Mouse (Mus musculus) small intestine, adult 2 months (tissue): ENCODE results near the gene Ubr2. TPM values are rescaled to one million over a fixed set of nuclear protein-coding genes. Genes with fewer than 3 reads are reported as not detected.

Source experiments
- H3K27ac ChIP-seq: fragments of 200-500 bp; 2 replicates; pipeline ENCODE4 v1.5.1; 2012; ENCODE audit warnings: low read depth, low read length, control low read depth, inconsistent platforms; ENCODE audit not compliant: insufficient read depth
- H3K27me3 ChIP-seq: fragments of 200-500 bp; 2 replicates; pipeline ENCODE4 v1.6.1; 2012; ENCODE audit warnings: mild to moderate bottlenecking, moderate library complexity, low read length, inconsistent platforms; ENCODE audit not compliant: control insufficient read depth, insufficient read depth
- H3K36me3 ChIP-seq: fragments of 200-500 bp; 2 replicates; pipeline ENCODE4 v1.6.1; 2012; ENCODE audit warnings: mild to moderate bottlenecking, low read length, control low read depth, inconsistent platforms; ENCODE audit not compliant: control insufficient read depth, insufficient read depth
- H3K4me1 ChIP-seq: fragments of 200-500 bp; 2 replicates; pipeline ENCODE4 v1.6.1; 2012; ENCODE audit warnings: low read length, inconsistent platforms, mixed read lengths; ENCODE audit not compliant: control insufficient read depth, insufficient read depth, insufficient read length
- H3K4me3 ChIP-seq: fragments of 200-500 bp; 2 replicates; pipeline ENCODE4 v1.5.1; 2012; ENCODE audit warnings: low read depth, mild to moderate bottlenecking, control low read depth, inconsistent platforms, low read length, moderate library complexity
- CTCF ChIP-seq: fragments of 200-500 bp; IDR thresholded peaks from 2 replicates; pipeline ENCODE4 v1.5.1; 2012; ENCODE audit warnings: low read depth, mild to moderate bottlenecking, control low read depth, inconsistent platforms, low read length, moderate library complexity, mixed read lengths; ENCODE audit not compliant: insufficient replicate concordance, insufficient read length; ENCODE audit errors: extremely low read depth
- POLR2A ChIP-seq: fragments of 200-500 bp; IDR thresholded peaks from 2 replicates; pipeline ENCODE4 v1.6.1; 2012; ENCODE audit warnings: low read depth, mild to moderate bottlenecking, control low read depth, inconsistent platforms, low read length, moderate library complexity
- WGBS: fragments of 180-500 bp; shearing (Covaris S2); methylation state at CpG from one replicate; pipeline ENCODE4 v1.1.7; 2018; 5-methylcytosine and 5-hydroxymethylcytosine counted together
- polyA plus RNA-seq: library from polyadenylated mRNA; depleted of rRNA; stranded (reverse); fragments of >200 nt; gene quantifications from 2 replicates; pipeline ENCODE4 v1.2.3, GENCODE M21; 2012; rRNA removed

Gene Ubr2
- polyA plus RNA-seq, 1 experiment: 11.9 TPM

GRCm38 (mm10) chr17:46885218-46885909 lies 125.0 kb downstream of the Ubr2 start:
- Histone ChIP-seq H3K27me3 (no peaks in the 10 kb centered on the region), H3K4me1 (peaks cover 6% of the 10 kb centered on the region; the same call in 1 of the 2 replicates), H3K27ac (no peak overlapping the region), H3K36me3 (no peaks in the 10 kb centered on the region), H3K4me3 (no peak overlapping the region)
- TF ChIP-seq POLR2A (no peak), CTCF (no peak)
- WGBS: 58% methylated on average over 11 of the region's 11 CpGs

GRCm38 (mm10) chr17:46884766-46885165 lies 125.6 kb downstream of the Ubr2 start:
- peaks cover 8% of the 10 kb centered on the region; the same call in 1 of the 2 replicates for H3K4me1 ChIP-seq
- H3K27ac ChIP-seq: no peak overlapping the region
- no peak for TF ChIP-seq CTCF
- no peak overlapping the region for H3K4me3 ChIP-seq
- no peaks in the 10 kb centered on the region for H3K36me3 ChIP-seq
- WGBS: 94% methylated on average over 6 of the region's 6 CpGs
- no peaks in the 10 kb centered on the region for H3K27me3 ChIP-seq

GRCm38 (mm10) chr17:46883107-46883506 lies 127.2 kb downstream of the Ubr2 start:
- H3K4me1 ChIP-seq: peaks cover 8% of the 10 kb centered on the region; the same call in 1 of the 2 replicates
- TF ChIP-seq CTCF (no peak), POLR2A (no peak)
- no peaks in the 10 kb centered on the region for H3K27me3 ChIP-seq
- 83% methylated on average over 9 of the region's 9 CpGs for WGBS
- no peak overlapping the region for H3K4me3 ChIP-seq
- no peaks in the 10 kb centered on the region for H3K36me3 ChIP-seq
- H3K27ac ChIP-seq: no peak overlapping the region

GRCm38 (mm10) chr17:46881728-46882127 lies 128.6 kb downstream of the Ubr2 start:
- TF ChIP-seq CTCF: no peak
- no peak for TF ChIP-seq POLR2A
- 86% methylated on average over 6 of the region's 6 CpGs for WGBS
- Histone ChIP-seq H3K4me3 (no peak overlapping the region), H3K27me3 (no peaks in the 10 kb centered on the region), H3K36me3 (no peaks in the 10 kb centered on the region), H3K4me1 (peaks cover 8% of the 10 kb centered on the region; the same call in 1 of the 2 replicates), H3K27ac (no peak overlapping the region)

GRCm38 (mm10) chr17:46880322-46880721 lies 130.0 kb downstream of the Ubr2 start:
- Histone ChIP-seq H3K36me3 (no peaks in the 10 kb centered on the region), H3K4me3 (no peak overlapping the region), H3K27me3 (no peaks in the 10 kb centered on the region), H3K27ac (peak overlapping the region; percentile 9; the same call in 1 of the 2 replicates), H3K4me1 (peaks cover 2% of the 10 kb centered on the region; the same call in 1 of the 2 replicates)
- WGBS: 54% methylated on average over 2 of the region's 2 CpGs
- TF ChIP-seq CTCF (no peak), POLR2A (no peak)

- H3K4me1 ChIP-seq: peaks cover 2% of the 10 kb centered on the region; the same call in 1 of the 2 replicates
- H3K27me3 ChIP-seq: no peaks in the 10 kb centered on the region
- 26% methylated on average over 14 of the region's 14 CpGs for WGBS
- TF ChIP-seq POLR2A (no peak), CTCF (no peak)
- no peak overlapping the region for H3K4me3 ChIP-seq
- H3K27ac ChIP-seq: peak overlapping the region; percentile 9; the same call in 1 of the 2 replicates
- H3K36me3 ChIP-seq: no peaks in the 10 kb centered on the region
Measured at GRCm38 (mm10) chr17:46879841-46880311, 130.5 kb downstream of the Ubr2 start.

Other genes with a start within 250 kb of the Ubr2 start
- gene Ptcra, start 246.8 kb downstream of the Ubr2 start, polyA plus RNA-seq: not detected in 2 replicates
- gene 2310039H08Rik, start 237.9 kb downstream of the Ubr2 start, polyA plus RNA-seq: 107 and 109 TPM in 2 replicates
- gene Rpl7l1, start 227.9 kb downstream of the Ubr2 start, polyA plus RNA-seq: 5.4 and 7.4 TPM in 2 replicates
- 4.0 and 7.1 TPM in 2 replicates for gene Bicral, start 152.1 kb downstream of the Ubr2 start, polyA plus RNA-seq
- gene Tbcc, start 119.9 kb downstream of the Ubr2 start, polyA plus RNA-seq: 16.7 and 29.0 TPM in 2 replicates
- gene Prph2, start 100.1 kb downstream of the Ubr2 start, polyA plus RNA-seq: not detected in 2 replicates